Mouse (Mus musculus) heart, adult 2 months (tissue): ENCODE data around the gene Gsg1l2.

Experiments
- CTCF ChIP-seq: fragments of 200-600 bp; IDR thresholded peaks from 2 replicates; pipeline ENCODE4 v1.8.1; 2022; ENCODE audit warnings: antibody characterized with exemption, mild to moderate bottlenecking, moderate library complexity
- EP300 ChIP-seq: fragments of 200-500 bp; IDR thresholded peaks from 2 replicates; pipeline ENCODE4 v1.6.1; 2011; ENCODE audit warnings: low read depth, low read length, control low read depth; ENCODE audit not compliant: insufficient read depth

GRCm38 (mm10) chr11:67757373-67758167, 16.8 kb upstream of the Gsg1l2 start:
- TF ChIP-seq EP300 (0 out of 2 replicates have a peak, but pooled peaks have one; percentile 46), CTCF (peak; percentile 75)
